Mouse (Mus musculus): Measurements from ENCODE around the gene Lrrc32.

The Lrrc32 gene

DNA sequence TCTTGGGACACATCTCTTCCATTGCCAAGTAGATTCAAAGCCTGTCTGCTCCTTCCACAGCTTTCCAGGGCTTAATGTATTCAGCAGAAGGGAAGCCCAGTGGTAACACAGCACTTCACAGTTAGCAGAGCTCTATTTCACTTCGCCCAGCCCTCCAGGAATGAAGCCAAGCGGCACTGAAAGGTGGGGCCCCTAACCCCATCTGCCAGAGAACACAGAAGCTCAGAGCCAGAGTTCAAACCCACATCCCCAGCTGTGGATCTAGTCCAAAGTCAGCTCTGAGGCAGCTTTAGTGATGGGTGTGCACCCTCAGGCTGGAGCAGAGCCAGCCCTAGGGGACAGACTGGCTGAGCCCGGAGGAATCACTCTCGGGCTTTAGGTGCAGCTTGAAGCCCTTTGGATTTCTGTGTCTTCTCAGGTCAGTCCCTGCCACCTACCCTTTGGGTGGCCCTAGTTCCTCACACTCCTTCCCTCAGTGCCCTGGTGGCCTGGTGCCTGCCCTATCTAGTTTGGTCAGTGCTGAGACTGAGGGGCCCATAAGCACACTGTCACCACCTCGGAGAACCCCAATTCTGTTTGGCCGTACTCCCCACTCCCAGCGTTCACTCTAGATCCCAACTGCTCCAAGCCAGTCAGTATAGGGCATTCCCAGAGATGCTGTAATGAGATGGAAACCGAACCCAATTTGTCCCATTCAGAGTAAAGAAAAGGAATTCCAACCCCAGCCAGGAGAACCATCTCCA, 34.2 kb downstream of the Lrrc32 start:
- no peak for TF ChIP-seq GATA4 (IDR thresholded peaks at IDR 0.05; ENCODE audit: insufficient replicate concordance, low read length)

DNA sequence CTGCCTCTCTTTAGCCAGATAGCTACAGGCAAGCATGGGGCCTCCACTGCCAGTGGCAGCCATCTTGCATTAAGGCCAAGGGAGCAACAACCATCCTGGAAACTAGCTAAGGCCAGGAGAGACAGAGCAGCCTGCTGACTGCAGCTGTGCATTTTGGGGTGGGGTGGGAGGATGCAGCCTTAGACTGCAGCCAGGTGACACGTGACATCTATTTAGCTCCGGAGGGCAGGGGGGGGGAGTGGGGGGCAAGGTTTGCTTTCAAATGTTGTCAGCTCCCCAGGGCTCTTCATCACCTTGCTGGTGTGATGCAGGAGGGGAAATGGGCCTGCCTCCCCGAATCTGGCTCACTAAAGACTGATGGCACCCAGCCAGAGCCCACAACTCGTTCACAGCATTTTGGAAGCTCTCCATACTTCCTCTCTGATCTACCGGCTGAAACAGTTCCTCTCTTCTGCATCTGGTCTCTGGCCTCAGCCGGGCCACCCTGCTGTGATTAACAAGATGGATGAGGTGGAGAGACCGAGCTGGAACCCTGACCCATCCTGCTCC, 34.8 kb downstream of the Lrrc32 start:
- no peak for TF ChIP-seq GATA4 (IDR thresholded peaks at IDR 0.05; ENCODE audit: insufficient replicate concordance, low read length)

DNA sequence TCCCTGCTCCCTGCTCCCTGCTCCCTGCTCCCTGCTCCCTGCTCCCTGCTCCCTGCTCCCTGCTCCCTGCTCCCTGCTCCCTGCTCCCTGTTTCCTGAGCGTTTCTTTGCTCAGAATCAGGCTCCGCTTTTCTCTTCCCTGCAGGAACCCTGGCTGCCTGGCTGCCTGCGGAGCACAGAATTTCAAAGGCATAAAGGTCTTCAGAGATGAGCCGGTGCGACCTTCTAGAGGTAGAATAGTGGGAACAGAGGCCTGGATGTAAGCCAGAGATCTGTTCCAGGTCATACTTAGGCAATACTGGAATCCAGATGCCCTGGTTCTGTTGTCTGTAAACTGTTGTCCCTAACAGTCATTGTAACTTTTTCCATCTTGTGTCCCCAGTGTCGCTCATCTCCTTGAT, 35.3 kb downstream of the Lrrc32 start:
- no peak; the same call in 1 of the 2 replicates for TF ChIP-seq GATA4 (IDR thresholded peaks at IDR 0.05; ENCODE audit: insufficient replicate concordance, low read length)

DNA sequence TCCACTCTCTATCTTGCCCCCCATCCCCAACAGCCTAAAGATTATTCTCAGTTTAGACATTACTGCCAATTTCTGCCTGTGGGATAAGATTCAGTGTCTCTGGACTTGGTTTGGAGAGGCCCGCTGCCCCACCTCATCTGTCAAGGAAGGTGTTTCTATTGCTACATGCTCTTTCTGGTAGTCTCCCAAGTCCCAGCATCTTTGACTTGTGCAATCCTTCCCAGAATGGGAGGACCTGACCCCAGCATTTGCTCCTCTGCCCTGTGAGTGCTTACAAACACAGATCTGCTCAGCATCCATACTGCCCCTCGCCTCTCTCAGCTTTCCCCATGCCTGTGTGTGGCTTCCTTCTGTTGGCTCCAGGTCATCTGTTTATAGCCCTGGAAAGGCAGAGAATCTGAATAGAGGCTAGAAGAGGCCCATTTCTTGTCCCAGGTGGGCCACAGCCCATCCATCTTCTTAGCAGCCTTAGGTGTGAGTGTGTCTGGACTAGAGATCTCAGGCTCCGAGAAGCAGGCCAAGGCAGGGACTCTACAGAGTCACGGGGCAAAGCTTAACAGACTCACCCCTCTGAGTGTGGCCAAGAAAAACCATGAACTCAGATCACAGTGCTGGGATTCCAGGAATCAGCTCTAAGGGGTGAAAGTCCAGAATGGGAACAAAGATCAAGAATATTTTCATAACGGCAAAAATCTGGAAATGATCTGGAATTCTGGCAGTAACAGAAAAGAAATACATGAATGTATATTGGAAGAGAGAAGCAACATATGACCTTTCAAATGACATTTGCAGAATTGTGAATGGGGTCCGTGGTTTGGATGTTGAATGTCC, 36.0 kb downstream of the Lrrc32 start:
- TF ChIP-seq GATA4 (IDR thresholded peaks at IDR 0.05; ENCODE audit: insufficient replicate concordance, low read length): no peak

DNA sequence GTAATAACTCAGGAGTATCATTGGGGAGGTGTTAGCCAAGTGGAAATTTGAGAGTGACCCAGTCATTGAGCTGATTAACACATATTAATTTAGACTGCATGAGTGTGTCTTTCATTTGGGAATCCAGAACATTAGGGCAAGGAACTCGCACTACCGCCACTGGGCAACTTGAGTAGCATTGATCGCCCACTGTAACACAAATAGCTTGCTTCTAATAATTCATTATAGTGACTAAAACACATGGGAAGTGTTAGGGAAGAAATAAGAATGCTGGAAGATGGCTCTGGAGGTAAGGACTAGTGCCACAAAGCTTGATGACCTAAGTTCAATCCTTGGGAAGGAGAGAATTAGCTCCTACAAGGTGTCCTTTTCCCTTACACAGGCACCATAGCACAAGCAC, 38.0 kb downstream of the Lrrc32 start:
- no peak for TF ChIP-seq GATA4 (IDR thresholded peaks at IDR 0.05; ENCODE audit: insufficient replicate concordance, low read length)

DNA sequence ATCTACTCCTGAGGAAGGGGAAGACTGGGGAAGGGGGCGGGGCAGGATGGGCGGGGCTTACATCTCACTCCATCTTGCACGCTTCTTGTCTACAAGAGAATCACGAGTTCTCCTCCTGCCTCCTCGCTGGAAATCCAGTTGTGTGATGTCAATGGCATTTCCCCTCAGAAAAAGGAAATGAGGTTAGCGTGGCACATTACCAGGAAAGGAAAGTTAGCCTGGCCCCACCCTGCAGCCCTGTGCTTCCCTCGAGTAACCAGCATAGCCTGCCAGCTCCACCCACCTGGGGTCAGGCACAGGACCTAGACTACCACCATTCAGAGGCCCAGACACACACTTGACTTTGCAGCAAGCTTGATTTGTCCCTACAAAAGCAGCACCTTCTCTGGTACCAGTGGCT, 42.5 kb downstream of the Lrrc32 start:
- no peak for TF ChIP-seq GATA4 (IDR thresholded peaks at IDR 0.05; ENCODE audit: insufficient replicate concordance, low read length)

DNA sequence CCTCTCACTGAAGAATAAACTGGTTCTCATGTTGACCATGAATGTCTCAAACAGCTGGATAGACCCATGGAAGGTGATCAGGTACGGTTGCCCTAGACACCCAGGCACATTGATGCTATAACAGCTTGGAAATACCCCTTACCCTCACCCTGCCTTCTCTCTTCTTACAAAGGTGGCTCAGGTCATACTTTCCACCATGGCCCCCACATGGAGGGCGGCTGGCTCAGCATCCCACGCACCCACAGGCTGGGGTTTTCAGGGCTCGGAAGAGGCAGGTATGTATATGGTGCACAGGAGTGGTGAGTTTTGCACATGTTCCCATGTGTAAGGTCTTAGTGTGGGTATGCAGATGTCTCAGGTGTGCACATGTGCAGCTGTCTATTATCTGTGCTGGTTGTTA, 43.9 kb downstream of the Lrrc32 start:
- no peak for TF ChIP-seq GATA4 (IDR thresholded peaks at IDR 0.05; ENCODE audit: insufficient replicate concordance, low read length)

DNA sequence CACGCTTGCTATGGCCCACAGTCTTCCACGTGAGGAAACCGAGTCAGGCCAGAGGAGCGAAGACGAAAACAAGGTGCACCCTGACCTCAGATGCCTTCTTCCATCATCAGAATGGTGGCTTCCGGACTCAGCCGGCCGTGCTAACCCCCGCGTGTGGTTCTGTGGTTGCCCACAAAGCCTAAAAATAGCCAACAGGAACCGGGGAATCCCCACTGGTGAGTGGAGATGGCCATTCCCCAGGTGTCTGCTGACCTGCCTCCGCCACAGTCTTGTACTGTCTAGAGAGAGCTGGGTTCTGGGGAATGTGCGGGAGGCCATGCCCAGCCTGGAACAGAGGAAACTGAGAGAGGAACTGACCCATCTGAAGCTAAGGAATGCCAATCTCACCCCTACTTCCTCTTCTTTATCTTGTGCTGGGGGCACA, 45.4 kb downstream of the Lrrc32 start:
- peak; percentile 37; the same call in 1 of the 2 replicates for TF ChIP-seq GATA4 (IDR thresholded peaks at IDR 0.05; ENCODE audit: insufficient replicate concordance, low read length)

DNA sequence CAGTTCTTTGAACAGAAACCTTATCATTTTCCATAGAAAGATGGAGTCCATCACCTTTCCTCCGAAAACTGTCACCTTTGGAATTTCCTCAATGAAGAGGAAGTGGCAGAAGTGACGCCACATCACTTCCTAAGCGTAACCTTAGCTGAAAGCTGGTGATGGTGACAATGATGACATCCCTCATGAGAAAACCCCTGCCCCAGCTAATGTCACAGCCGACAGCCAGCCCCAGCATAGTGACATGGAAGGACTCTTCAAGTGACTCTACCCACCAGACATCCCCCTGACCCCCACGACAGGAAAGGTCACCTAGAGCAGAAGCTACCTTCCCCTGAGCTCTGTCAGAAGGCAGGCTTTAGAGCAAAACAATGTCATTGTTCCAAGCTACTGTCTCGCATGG, 46.1 kb downstream of the Lrrc32 start:
- no peak for TF ChIP-seq GATA4 (IDR thresholded peaks at IDR 0.05; ENCODE audit: insufficient replicate concordance, low read length)

DNA sequence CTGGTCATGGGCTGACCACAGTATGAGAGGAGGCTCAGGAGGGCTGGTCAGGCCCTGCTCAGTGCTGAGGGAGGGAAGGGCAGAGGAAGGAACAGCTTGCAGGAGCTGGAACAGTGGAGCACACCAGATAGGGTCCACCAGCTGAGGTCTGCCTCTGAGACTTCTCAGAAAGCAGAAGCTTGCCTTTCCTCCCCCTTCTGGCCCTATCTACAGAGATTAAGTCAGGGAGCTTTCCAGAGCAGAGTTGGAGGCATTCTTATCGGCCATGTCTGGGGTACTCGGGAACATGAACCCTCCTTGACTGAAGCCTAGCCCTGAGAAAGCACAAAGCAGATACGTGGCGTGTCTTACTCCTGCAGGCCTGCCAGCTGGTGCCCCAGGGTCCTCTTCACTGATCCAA, 46.8 kb downstream of the Lrrc32 start:
- peak; percentile 94 for TF ChIP-seq GATA4 (IDR thresholded peaks at IDR 0.05; ENCODE audit: insufficient replicate concordance, low read length)

DNA sequence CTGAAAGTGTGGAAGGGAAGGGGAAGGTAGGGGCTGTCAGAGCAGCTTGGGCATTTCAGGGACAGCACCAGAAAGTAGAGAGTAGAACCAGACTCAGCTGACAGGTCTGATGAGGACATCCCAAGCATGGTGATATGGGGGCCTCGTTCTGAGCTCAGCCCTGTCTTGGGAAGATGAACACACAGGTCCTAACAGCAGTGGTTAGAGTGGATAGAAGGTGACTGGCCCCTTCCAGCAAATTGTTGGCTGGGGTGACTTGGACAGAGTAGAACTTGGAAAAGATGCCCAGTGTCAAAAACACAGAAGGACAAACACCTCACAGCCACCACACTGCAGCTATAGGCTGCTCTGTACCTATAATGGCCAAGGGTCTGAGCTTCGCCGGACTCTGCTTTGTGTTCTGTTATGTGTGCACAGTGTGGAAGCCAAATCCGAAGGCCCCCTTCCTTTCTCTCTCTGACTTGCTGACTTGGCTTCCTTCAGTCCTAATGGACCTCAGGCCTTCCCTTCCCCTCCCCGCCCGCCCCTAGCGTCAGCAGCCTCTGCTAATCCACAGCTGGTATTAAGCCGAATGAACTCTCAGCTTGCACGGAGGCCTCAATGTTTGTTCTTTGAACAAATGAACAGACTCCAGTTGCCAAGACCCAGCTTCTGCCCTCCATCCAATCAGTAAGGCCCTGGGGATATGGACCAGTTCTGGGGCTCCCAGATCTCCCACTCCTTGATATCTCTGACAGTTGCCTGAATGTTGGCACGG, 48.3 kb downstream of the Lrrc32 start:
- TF ChIP-seq GATA4 (IDR thresholded peaks at IDR 0.05; ENCODE audit: insufficient replicate concordance, low read length): no peak

DNA sequence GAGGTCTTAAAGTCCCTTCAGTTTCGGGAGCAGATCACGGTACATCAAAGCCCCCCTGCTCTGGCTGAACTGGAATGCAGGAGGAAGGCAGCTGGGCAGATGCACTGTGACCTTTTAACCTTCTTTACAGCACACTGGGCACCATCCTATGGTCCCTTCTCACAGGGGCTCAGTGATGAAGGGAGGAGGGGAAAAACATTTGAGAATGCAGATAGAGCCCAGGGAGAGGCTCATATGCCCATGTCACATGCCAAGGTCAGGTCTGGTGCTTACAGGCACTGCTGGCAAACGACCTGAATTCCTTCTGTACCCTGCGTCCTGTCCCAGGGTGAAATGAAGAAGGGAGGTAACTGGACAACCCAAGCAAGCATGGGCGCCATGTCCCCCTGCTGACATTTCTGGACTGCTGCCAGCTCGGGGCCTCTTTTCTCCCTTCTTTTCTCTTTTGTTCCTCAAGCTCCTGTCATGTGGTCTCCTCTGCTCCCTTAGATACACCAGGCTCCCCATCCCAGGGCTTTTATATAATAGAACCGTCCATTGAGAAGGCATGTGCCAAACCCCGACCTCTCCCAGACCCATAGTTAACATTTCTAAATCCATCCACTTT, 49.0 kb downstream of the Lrrc32 start:
- TF ChIP-seq GATA4 (IDR thresholded peaks at IDR 0.05; ENCODE audit: insufficient replicate concordance, low read length): no peak

DNA sequence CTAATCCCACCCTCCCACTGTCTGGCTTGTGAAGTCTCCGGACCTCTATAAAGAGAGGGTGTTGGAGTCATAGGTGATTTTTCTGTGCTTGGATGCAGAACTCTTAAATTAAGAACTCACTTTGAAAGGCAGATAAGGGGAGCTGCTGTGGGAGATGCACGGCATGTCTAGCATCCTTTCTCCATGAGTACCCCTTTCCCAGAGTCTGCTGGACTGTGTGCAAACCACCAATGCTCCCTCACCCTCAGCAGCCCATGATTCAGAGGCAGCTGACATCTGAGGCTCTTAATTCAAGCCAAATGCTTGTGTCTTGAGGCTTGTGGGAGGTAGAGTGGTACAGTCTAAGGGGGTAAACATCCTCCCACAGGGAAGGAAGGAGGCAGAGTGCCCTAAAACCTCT, 51.8 kb downstream of the Lrrc32 start:
- TF ChIP-seq GATA4 (IDR thresholded peaks at IDR 0.05; ENCODE audit: insufficient replicate concordance, low read length): no peak

DNA sequence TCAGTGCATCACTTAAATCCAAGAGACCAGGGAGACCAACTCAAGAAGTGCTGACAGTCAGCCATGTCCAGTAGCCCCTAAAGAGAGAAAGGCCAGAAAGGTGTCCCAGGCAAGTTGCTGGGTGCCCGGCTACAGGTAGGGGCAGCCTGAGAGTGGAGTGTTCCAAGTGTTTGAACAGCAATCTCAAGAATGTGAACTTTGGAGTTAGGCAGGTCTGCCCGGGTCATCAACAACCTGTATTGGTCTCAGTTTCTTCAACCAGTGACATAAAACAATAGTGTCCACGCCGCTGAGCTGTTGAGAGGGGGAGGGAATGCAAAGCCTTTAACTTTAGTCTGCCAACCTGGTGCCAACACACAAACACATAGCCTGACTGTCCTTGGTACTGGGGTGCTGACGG, 52.5 kb downstream of the Lrrc32 start:
- no peak for TF ChIP-seq GATA4 (IDR thresholded peaks at IDR 0.05; ENCODE audit: insufficient replicate concordance, low read length)

DNA sequence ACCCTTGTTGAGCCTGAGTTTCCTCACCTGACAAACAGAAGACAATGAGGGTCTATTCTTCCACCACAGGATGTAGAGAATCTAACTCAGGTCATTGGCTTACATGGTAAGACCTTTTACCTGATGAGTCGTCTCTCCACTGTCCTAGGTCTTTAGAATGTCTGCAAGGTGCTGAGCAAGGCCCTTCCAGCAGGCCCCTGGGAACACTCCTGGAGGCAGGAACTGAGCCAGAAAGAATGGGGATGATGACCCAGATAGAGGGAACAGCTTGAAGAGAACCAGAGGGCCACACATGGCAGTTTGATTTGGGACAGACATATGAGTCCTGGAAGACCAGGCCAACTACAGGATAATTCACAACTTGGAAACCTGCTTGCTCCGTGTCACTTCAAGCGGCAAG, 53.2 kb downstream of the Lrrc32 start:
- TF ChIP-seq GATA4 (IDR thresholded peaks at IDR 0.05; ENCODE audit: insufficient replicate concordance, low read length): no peak

Data from liver, adult (tissue).